Mouse (Mus musculus): ENCODE results near the gene Brpf1. TPM values are rescaled to one million over a fixed set of nuclear protein-coding genes. Genes with fewer than 3 reads are reported as not detected.

The Brpf1 gene
- polyA plus RNA-seq, 1 experiment from 2014 or later: 7.3 TPM

DNA sequence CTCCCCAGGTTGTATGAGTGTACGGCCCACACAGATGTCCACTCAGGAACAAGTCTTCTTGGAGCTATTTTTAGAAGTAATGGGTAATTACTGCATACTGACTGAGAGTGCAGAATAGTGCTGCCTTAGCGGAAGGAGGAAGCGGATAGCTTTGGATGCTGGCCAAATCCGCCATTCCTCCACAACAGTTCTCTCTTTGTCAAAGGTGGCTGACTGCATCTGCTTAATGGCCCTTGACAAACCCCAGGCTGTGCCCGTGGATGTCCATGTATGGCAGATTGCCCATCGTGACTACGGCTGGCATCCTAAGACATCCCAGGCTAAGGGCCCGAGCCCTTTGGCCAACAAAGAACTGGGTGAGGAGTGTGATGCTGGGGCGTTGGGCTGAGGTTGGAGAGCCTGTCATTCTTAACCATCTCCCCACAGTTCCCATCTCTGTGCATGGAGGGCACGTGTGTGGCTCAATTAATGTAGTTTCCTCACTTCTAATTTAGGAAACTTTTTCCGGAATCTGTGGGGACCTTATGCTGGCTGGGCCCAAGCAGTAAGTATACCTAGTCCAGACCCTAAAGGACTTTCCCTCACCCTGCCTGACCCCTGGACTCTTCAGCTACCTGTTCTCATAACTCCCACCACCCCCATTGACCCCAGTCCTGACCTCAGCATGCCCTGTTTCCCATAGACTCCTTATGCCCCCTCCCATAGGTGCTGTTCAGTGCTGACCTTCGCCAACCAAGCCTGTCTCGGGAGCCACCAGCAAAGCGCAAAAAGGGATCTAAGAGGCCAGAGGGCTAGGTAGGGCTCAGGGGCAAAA is 26.4 kb downstream of the Brpf1 start:
- no peak overlapping the region for H3K9ac ChIP-seq (ENCODE audit: low read depth, low read length)
- H3K4me1 ChIP-seq (replicated peaks; ENCODE audit: control insufficient read depth, insufficient read depth, low read length): no peaks in the 10 kb centered on the region
- H3K27ac ChIP-seq (ENCODE audit: low read depth, low read length): peak overlapping the region; percentile 51
- peaks cover 55% of the 10 kb centered on the region for H3K36me3 ChIP-seq (ENCODE audit: control insufficient read depth, insufficient read depth)
- H3K4me3 ChIP-seq (ENCODE audit: low read depth, low read length): no peak overlapping the region
- no peaks in the 10 kb centered on the region for H3K9me3 ChIP-seq (ENCODE audit: control insufficient read depth)
- H3K4me2 ChIP-seq (replicated peaks; ENCODE audit: low read depth): peak overlapping the region; percentile 21; the same call in 1 of the 2 replicates
- 41% methylated on average over 14 of the region's 14 CpGs for WGBS
- no peaks in the 10 kb centered on the region for H3K27me3 ChIP-seq (replicated peaks; ENCODE audit: control insufficient read depth, insufficient read depth, low read length)
- ATAC-seq: peak; percentile 82
- TF ChIP-seq CTCF (IDR thresholded peaks at IDR 0.05; ENCODE audit: low read depth): no peak

GRCm38 (mm10) chr6:113334216-113334615 is 27.3 kb downstream of the Brpf1 start:
- H3K36me3 ChIP-seq (ENCODE audit: control insufficient read depth, insufficient read depth): peaks cover 58% of the 10 kb centered on the region
- H3K4me1 ChIP-seq (replicated peaks; ENCODE audit: control insufficient read depth, insufficient read depth, low read length): no peaks in the 10 kb centered on the region
- H3K4me3 ChIP-seq (ENCODE audit: low read depth, low read length): no peak overlapping the region
- no peak for TF ChIP-seq CTCF (IDR thresholded peaks at IDR 0.05; ENCODE audit: low read depth)
- H3K27ac ChIP-seq (ENCODE audit: low read depth, low read length): no peak overlapping the region
- WGBS: 73% methylated on average over 6 of the region's 6 CpGs
- H3K4me2 ChIP-seq (replicated peaks; ENCODE audit: low read depth): no peak overlapping the region
- H3K27me3 ChIP-seq (replicated peaks; ENCODE audit: control insufficient read depth, insufficient read depth, low read length): no peaks in the 10 kb centered on the region
- ATAC-seq: no peak
- H3K9me3 ChIP-seq (ENCODE audit: control insufficient read depth): no peaks in the 10 kb centered on the region
- no peak overlapping the region for H3K9ac ChIP-seq (ENCODE audit: low read depth, low read length)

- no peak for ATAC-seq
- 58% methylated on average over 8 of the region's 8 CpGs for WGBS
- Histone ChIP-seq H3K27ac (ENCODE audit: low read depth, low read length) (no peak overlapping the region), H3K9me3 (ENCODE audit: control insufficient read depth) (no peaks in the 10 kb centered on the region), H3K4me2 (replicated peaks; ENCODE audit: low read depth) (no peak overlapping the region), H3K4me1 (replicated peaks; ENCODE audit: control insufficient read depth, insufficient read depth, low read length) (no peaks in the 10 kb centered on the region), H3K9ac (ENCODE audit: low read depth, low read length) (no peak overlapping the region), H3K36me3 (ENCODE audit: control insufficient read depth, insufficient read depth) (peaks cover 48% of the 10 kb centered on the region), H3K27me3 (replicated peaks; ENCODE audit: control insufficient read depth, insufficient read depth, low read length) (no peaks in the 10 kb centered on the region), H3K4me3 (ENCODE audit: low read depth, low read length) (no peak overlapping the region)
- TF ChIP-seq CTCF (IDR thresholded peaks at IDR 0.05; ENCODE audit: low read depth): no peak
Observed at GRCm38 (mm10) chr6:113336852-113337620, 30.1 kb downstream of the Brpf1 start.

DNA sequence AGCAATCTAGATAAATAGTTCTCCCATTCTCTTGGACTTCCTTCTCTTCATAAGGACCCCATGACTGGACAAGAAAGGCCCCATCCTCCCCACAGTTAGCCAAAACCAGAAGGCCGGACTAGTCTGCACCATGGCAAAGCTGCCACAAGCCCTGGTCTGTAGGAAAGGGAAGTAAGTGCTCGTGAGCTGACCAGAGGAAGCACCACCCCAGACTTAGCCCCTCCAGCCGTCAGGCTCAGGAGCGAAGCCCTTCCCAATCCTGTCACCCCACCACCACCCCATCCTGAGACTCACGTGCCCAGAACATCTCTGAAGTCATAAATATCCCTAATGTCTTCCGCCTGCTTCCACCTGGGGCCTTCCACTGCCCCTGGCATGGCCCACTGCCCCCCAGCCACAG is 34.6 kb downstream of the Brpf1 start:
- Histone ChIP-seq H3K4me2 (replicated peaks; ENCODE audit: low read depth) (no peak overlapping the region), H3K36me3 (ENCODE audit: control insufficient read depth, insufficient read depth) (peaks cover 22% of the 10 kb centered on the region), H3K27ac (ENCODE audit: low read depth, low read length) (no peak overlapping the region), H3K27me3 (replicated peaks; ENCODE audit: control insufficient read depth, insufficient read depth, low read length) (no peaks in the 10 kb centered on the region), H3K4me1 (replicated peaks; ENCODE audit: control insufficient read depth, insufficient read depth, low read length) (no peaks in the 10 kb centered on the region), H3K9ac (ENCODE audit: low read depth, low read length) (no peak overlapping the region), H3K4me3 (ENCODE audit: low read depth, low read length) (no peak overlapping the region), H3K9me3 (ENCODE audit: control insufficient read depth) (no peaks in the 10 kb centered on the region)
- ATAC-seq: no peak
- TF ChIP-seq CTCF (IDR thresholded peaks at IDR 0.05; ENCODE audit: low read depth): no peak
- whole genome bisulfite sequencing: 86% methylated on average over 6 of the region's 6 CpGs

DNA sequence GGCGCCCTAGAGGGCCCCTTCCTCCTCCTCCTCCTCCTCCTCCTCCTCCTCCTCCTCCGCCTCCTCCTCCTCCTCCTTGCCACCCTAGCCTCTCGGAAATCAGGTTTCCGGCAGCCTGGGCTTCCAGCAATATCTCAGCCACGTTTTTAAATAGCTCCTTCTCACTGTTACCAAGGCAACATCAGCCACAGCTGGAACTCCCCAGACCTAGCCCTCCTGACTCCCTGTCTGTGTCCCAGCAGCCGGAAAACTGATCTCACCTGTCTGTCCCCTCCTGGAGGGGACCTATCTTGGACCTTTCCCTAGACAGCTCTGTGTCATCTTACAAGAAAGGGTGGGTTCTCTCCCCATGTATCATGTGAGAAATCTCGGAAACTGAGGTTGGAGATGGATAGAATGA is 35.4 kb downstream of the Brpf1 start:
- no peak for TF ChIP-seq CTCF (IDR thresholded peaks at IDR 0.05; ENCODE audit: low read depth)
- no peaks in the 10 kb centered on the region for H3K27me3 ChIP-seq (replicated peaks; ENCODE audit: control insufficient read depth, insufficient read depth, low read length)
- peak overlapping the region; percentile 75; the same call in 1 of the 2 replicates for H3K4me2 ChIP-seq (replicated peaks; ENCODE audit: low read depth)
- no peaks in the 10 kb centered on the region for H3K4me1 ChIP-seq (replicated peaks; ENCODE audit: control insufficient read depth, insufficient read depth, low read length)
- no peak for ATAC-seq
- no peak overlapping the region for H3K4me3 ChIP-seq (ENCODE audit: low read depth, low read length)
- H3K27ac ChIP-seq (ENCODE audit: low read depth, low read length): no peak overlapping the region
- no peaks in the 10 kb centered on the region for H3K9me3 ChIP-seq (ENCODE audit: control insufficient read depth)
- peaks cover 22% of the 10 kb centered on the region for H3K36me3 ChIP-seq (ENCODE audit: control insufficient read depth, insufficient read depth)
- H3K9ac ChIP-seq (ENCODE audit: low read depth, low read length): no peak overlapping the region
- WGBS: 40% methylated on average over 4 of the region's 7 CpGs

All from intestine, postnatal 0 days (tissue).